Mouse (Mus musculus): Measurements from ENCODE around the gene Slc7a7. TPM values are rescaled to one million over a fixed set of nuclear protein-coding genes. Genes with fewer than 3 reads are reported as not detected.

Slc7a7 gene
- polyA plus RNA-seq, 1 experiment: 7.0 TPM

GRCm38 (mm10) chr14:54340836-54341235, 76.7 kb downstream of the Slc7a7 start:
- Histone ChIP-seq H3K4me3 (ENCODE audit: insufficient read depth, low read length) (no peak overlapping the region), H3K27ac (ENCODE audit: insufficient read depth, low read length) (no peak overlapping the region), H3K4me1 (ENCODE audit: control insufficient read depth, insufficient read depth, low read length) (no peaks in the 10 kb centered on the region)
- no peak for TF ChIP-seq CTCF (IDR thresholded peaks at IDR 0.05; ENCODE audit: borderline replicate concordance, insufficient read depth, low read length)
- TF ChIP-seq POLR2A (IDR thresholded peaks at IDR 0.05; ENCODE audit: low read depth, low read length): no peak

- no peaks in the 10 kb centered on the region for H3K4me1 ChIP-seq (ENCODE audit: control insufficient read depth, insufficient read depth, low read length)
- H3K4me3 ChIP-seq (ENCODE audit: insufficient read depth, low read length): no peak overlapping the region
- no peak overlapping the region for H3K27ac ChIP-seq (ENCODE audit: insufficient read depth, low read length)
- TF ChIP-seq POLR2A (IDR thresholded peaks at IDR 0.05; ENCODE audit: low read depth, low read length) (no peak), CTCF (IDR thresholded peaks at IDR 0.05; ENCODE audit: borderline replicate concordance, insufficient read depth, low read length) (no peak)
Observed at GRCm38 (mm10) chr14:54333452-54334189, 84.0 kb downstream of the Slc7a7 start.

GRCm38 (mm10) chr14:54332176-54333074, 85.2 kb downstream of the Slc7a7 start:
- TF ChIP-seq CTCF (IDR thresholded peaks at IDR 0.05; ENCODE audit: borderline replicate concordance, insufficient read depth, low read length) (no peak), POLR2A (IDR thresholded peaks at IDR 0.05; ENCODE audit: low read depth, low read length) (no peak)
- H3K4me1 ChIP-seq (ENCODE audit: control insufficient read depth, insufficient read depth, low read length): no peaks in the 10 kb centered on the region
- no peak overlapping the region for H3K4me3 ChIP-seq (ENCODE audit: insufficient read depth, low read length)
- H3K27ac ChIP-seq (ENCODE audit: insufficient read depth, low read length): no peak overlapping the region

GRCm38 (mm10) chr14:54331178-54331577, 86.4 kb downstream of the Slc7a7 start:
- H3K4me1 ChIP-seq (ENCODE audit: control insufficient read depth, insufficient read depth, low read length): no peaks in the 10 kb centered on the region
- H3K27ac ChIP-seq (ENCODE audit: insufficient read depth, low read length): no peak overlapping the region
- TF ChIP-seq POLR2A (IDR thresholded peaks at IDR 0.05; ENCODE audit: low read depth, low read length) (no peak), CTCF (IDR thresholded peaks at IDR 0.05; ENCODE audit: borderline replicate concordance, insufficient read depth, low read length) (no peak)
- H3K4me3 ChIP-seq (ENCODE audit: insufficient read depth, low read length): no peak overlapping the region

GRCm38 (mm10) chr14:54329201-54329600, 88.4 kb downstream of the Slc7a7 start:
- no peak overlapping the region for H3K27ac ChIP-seq (ENCODE audit: insufficient read depth, low read length)
- no peak overlapping the region for H3K4me3 ChIP-seq (ENCODE audit: insufficient read depth, low read length)
- TF ChIP-seq POLR2A (IDR thresholded peaks at IDR 0.05; ENCODE audit: low read depth, low read length) (no peak), CTCF (IDR thresholded peaks at IDR 0.05; ENCODE audit: borderline replicate concordance, insufficient read depth, low read length) (no peak)
- H3K4me1 ChIP-seq (ENCODE audit: control insufficient read depth, insufficient read depth, low read length): no peaks in the 10 kb centered on the region

- no peak for TF ChIP-seq CTCF (IDR thresholded peaks at IDR 0.05; ENCODE audit: borderline replicate concordance, insufficient read depth, low read length)
- no peak for TF ChIP-seq POLR2A (IDR thresholded peaks at IDR 0.05; ENCODE audit: low read depth, low read length)
- Histone ChIP-seq H3K4me1 (ENCODE audit: control insufficient read depth, insufficient read depth, low read length) (no peaks in the 10 kb centered on the region), H3K27ac (ENCODE audit: insufficient read depth, low read length) (no peak overlapping the region), H3K4me3 (ENCODE audit: insufficient read depth, low read length) (no peak overlapping the region)
Observed at GRCm38 (mm10) chr14:54328548-54328947, 89.0 kb downstream of the Slc7a7 start.

GRCm38 (mm10) chr14:54324486-54324885, 93.1 kb downstream of the Slc7a7 start:
- no peak overlapping the region for H3K27ac ChIP-seq (ENCODE audit: insufficient read depth, low read length)
- TF ChIP-seq CTCF (IDR thresholded peaks at IDR 0.05; ENCODE audit: borderline replicate concordance, insufficient read depth, low read length): no peak
- no peaks in the 10 kb centered on the region for H3K4me1 ChIP-seq (ENCODE audit: control insufficient read depth, insufficient read depth, low read length)
- no peak overlapping the region for H3K4me3 ChIP-seq (ENCODE audit: insufficient read depth, low read length)

- TF ChIP-seq CTCF (IDR thresholded peaks at IDR 0.05; ENCODE audit: borderline replicate concordance, insufficient read depth, low read length) (no peak), POLR2A (IDR thresholded peaks at IDR 0.05; ENCODE audit: low read depth, low read length) (no peak)
- Histone ChIP-seq H3K4me1 (ENCODE audit: control insufficient read depth, insufficient read depth, low read length) (no peaks in the 10 kb centered on the region), H3K27ac (ENCODE audit: insufficient read depth, low read length) (no peak overlapping the region), H3K4me3 (ENCODE audit: insufficient read depth, low read length) (no peak overlapping the region)
Observed at GRCm38 (mm10) chr14:54321556-54322376, 95.8 kb downstream of the Slc7a7 start.

Other genes starting within 250 kb of the Slc7a7 start
- gene Dad1, start 163.7 kb downstream of the Slc7a7 start, polyA plus RNA-seq (2011; ENCODE audit: insufficient read length, low read depth, missing spikeins): 162 and 179 TPM in 2 replicates
- 74.6 and 86.4 TPM in 2 replicates for gene Abhd4, start 163.6 kb downstream of the Slc7a7 start, polyA plus RNA-seq (2011; ENCODE audit: insufficient read length, low read depth, missing spikeins)
- gene Olfr49, start 132.8 kb downstream of the Slc7a7 start, polyA plus RNA-seq (2011; ENCODE audit: insufficient read length, low read depth, missing spikeins): not detected in 2 replicates
- gene Oxa1l, start 56.9 kb downstream of the Slc7a7 start, polyA plus RNA-seq (2011; ENCODE audit: insufficient read length, low read depth, missing spikeins): 43.2 and 55.3 TPM in 2 replicates
- 138 and 143 TPM in 2 replicates for gene Mrpl52, start 9.1 kb upstream of the Slc7a7 start, polyA plus RNA-seq (2011; ENCODE audit: insufficient read length, low read depth, missing spikeins)
- gene Mmp14, start 13.8 kb upstream of the Slc7a7 start, polyA plus RNA-seq (2011; ENCODE audit: insufficient read length, low read depth, missing spikeins): 618 and 779 TPM in 2 replicates
- 85.6 and 98.2 TPM in 2 replicates for gene Lrp10, start 46.4 kb upstream of the Slc7a7 start, polyA plus RNA-seq (2011; ENCODE audit: insufficient read length, low read depth, missing spikeins)
- 0.94 TPM in 1 of 2 replicates, not detected in the other for gene Rem2, start 58.3 kb upstream of the Slc7a7 start, polyA plus RNA-seq (2011; ENCODE audit: insufficient read length, low read depth, missing spikeins)
- 54.8 and 60.4 TPM in 2 replicates for gene Prmt5, start 99.7 kb upstream of the Slc7a7 start, polyA plus RNA-seq (2011; ENCODE audit: insufficient read length, low read depth, missing spikeins)
- 21.4 and 33.1 TPM in 2 replicates for gene Haus4, start 136.8 kb upstream of the Slc7a7 start, polyA plus RNA-seq (2011; ENCODE audit: insufficient read length, low read depth, missing spikeins)
- 39.4 and 44.3 TPM in 2 replicates for gene Ajuba, start 159.8 kb upstream of the Slc7a7 start, polyA plus RNA-seq (2011; ENCODE audit: insufficient read length, low read depth, missing spikeins)
- gene 4931414P19Rik, start 188.2 kb upstream of the Slc7a7 start, polyA plus RNA-seq (2011; ENCODE audit: insufficient read length, low read depth, missing spikeins): 3.6 and 4.8 TPM in 2 replicates
- gene Psmb5, start 200.2 kb upstream of the Slc7a7 start, polyA plus RNA-seq (2011; ENCODE audit: insufficient read length, low read depth, missing spikeins): 147 and 178 TPM in 2 replicates
- not detected in 2 replicates for gene Psmb11, start 203.7 kb upstream of the Slc7a7 start, polyA plus RNA-seq (2011; ENCODE audit: insufficient read length, low read depth, missing spikeins)
- gene Gm17606, start 223.2 kb upstream of the Slc7a7 start, polyA plus RNA-seq (2011; ENCODE audit: insufficient read length, low read depth, missing spikeins): not detected in 2 replicates
- 3.4 and 5.3 TPM in 2 replicates for gene Cdh24, start 223.6 kb upstream of the Slc7a7 start, polyA plus RNA-seq (2011; ENCODE audit: insufficient read length, low read depth, missing spikeins)